Mouse (Mus musculus) kidney, embryonic 16.5 days (tissue): ENCODE results near the gene Skil. TPM values are rescaled to one million over a fixed set of nuclear protein-coding genes. Genes with fewer than 3 reads are reported as not detected.

ENCODE experiments used
- ATAC-seq: fragments of 200-750 bp; cut with Nextera tagmentation; 2 replicates; pipeline ENCODE4 v1.8.0; 2017; ENCODE audit warnings: moderate TSS enrichment; ENCODE audit not compliant: low FRiP score, low TSS enrichment
- H3K27ac ChIP-seq: fragments of 300-500 bp; sonication (generic); 2 replicates; pipeline ENCODE4 v1.5.1; 2014; ENCODE audit warnings: low read length
- H3K27me3 ChIP-seq: fragments of 300-500 bp; sonication (generic); 2 replicates; pipeline ENCODE4 v1.6.1; 2014; ENCODE audit warnings: low read length, control low read depth, mixed read lengths; ENCODE audit not compliant: insufficient read depth
- H3K36me3 ChIP-seq: fragments of 300-500 bp; sonication (generic); 2 replicates; pipeline ENCODE4 v1.6.1; 2014; ENCODE audit warnings: low read length, control low read depth, mixed read lengths; ENCODE audit not compliant: insufficient read depth
- H3K4me1 ChIP-seq: fragments of 300-500 bp; sonication (generic); 2 replicates; pipeline ENCODE4 v1.6.1; 2014; ENCODE audit warnings: low read length, control low read depth, mixed read lengths; ENCODE audit not compliant: insufficient read depth
- H3K4me2 ChIP-seq: fragments of 300-500 bp; sonication (generic); replicated peaks from 2 replicates; pipeline ENCODE4 v1.6.1; 2014; ENCODE audit warnings: low read depth, low read length
- H3K4me3 ChIP-seq: fragments of 300-500 bp; sonication (generic); 2 replicates; pipeline ENCODE4 v1.5.1; 2014; ENCODE audit warnings: mild to moderate bottlenecking, low read length
- H3K9ac ChIP-seq: fragments of 300-500 bp; sonication (generic); replicated peaks from 2 replicates; pipeline ENCODE4 v1.6.1; 2014; ENCODE audit warnings: low read length
- H3K9me3 ChIP-seq: fragments of 300-500 bp; sonication (generic); 2 replicates; pipeline ENCODE4 v1.6.1; 2016; ENCODE audit warnings: low read length, control low read depth
- WGBS: fragments of 180-500 bp; shearing (Covaris S2); extraction: QIAGEN DNeasy Blood & Tissue Kit; methylation state at CpG from one replicate; pipeline ENCODE4 v1.1.7; 2014; 5-methylcytosine and 5-hydroxymethylcytosine counted together
- polyA plus RNA-seq: library from polyadenylated mRNA; unstranded; fragments of >200 nt; fragmentation: Nextera tagmentation; extraction: Ambion mirVana; gene quantifications from 2 replicates; pipeline ENCODE4 v1.2.1, GENCODE M21; 2015

Skil gene
- polyA plus RNA-seq, 1 experiment from 2014 or later: 18.5 TPM

GRCm38 (mm10) chr3:31095491-31096154 is 765 bp downstream of the Skil start:
- Histone ChIP-seq H3K9me3 (no peaks in the 10 kb centered on the region), H3K27ac (peak overlapping the region; percentile 100), H3K4me3 (peak overlapping the region; percentile 100), H3K4me2 (peak overlapping the region; percentile 77), H3K9ac (peak overlapping the region; percentile 95), H3K36me3 (0 out of 2 replicates have a peak, but pooled peaks cover 2% of the 10 kb centered on the region), H3K4me1 (peaks cover 39% of the 10 kb centered on the region), H3K27me3 (no peaks in the 10 kb centered on the region)
- under 1% methylated on average over 32 of the region's 33 CpGs for WGBS
- ATAC-seq: peak; percentile 0; the same call in 1 of the 2 replicates

DNA sequence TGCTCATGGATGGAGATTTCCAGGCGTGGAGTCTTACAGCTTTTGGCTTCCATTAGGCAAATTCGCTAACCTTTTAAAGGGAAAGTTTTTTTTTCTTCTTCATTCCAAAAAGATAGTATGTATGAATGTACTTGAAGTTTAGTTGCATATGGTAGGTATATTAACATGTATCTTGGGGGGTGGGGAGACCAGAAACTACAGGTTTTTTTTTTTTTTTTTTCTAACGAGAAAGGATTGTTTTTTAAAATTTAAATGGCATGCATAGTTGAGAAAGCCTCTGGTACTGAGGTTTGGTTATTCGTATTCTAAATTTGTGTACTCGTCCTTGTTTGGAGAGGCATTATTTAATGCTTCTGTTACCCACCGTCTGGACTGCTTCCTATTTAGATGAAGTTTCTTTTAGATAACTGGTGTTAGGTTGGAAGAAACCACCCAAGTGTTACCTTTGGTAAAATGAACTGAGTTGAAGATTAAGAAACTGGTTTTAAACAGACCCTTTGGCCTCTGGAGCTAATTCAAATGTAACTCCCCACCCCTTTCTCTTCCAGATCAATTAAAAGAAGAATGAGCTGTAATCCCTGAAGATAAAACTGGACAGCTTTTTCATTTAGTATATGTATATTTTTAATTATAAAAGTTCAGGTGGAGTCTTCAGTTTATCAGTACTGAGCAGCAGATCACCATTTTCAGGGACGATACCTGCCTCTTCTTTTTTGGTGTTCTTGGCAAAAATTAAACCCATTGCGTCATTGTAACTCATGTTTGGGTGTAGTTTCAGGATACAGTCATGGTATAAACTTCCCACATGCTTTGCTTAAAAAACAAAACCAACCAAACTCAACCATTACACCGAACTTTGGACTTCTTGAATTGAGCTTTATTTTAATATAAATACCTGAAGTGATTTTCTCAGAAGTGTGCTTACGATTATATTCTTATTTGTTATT is 1.6 kb downstream of the Skil start:
- Histone ChIP-seq H3K27me3 (no peaks in the 10 kb centered on the region), H3K4me2 (peak overlapping the region; percentile 77), H3K9ac (peak overlapping the region; percentile 95), H3K4me3 (peak overlapping the region; percentile 100), H3K4me1 (peaks cover 43% of the 10 kb centered on the region), H3K9me3 (no peaks in the 10 kb centered on the region), H3K27ac (peak overlapping the region; percentile 100), H3K36me3 (0 out of 2 replicates have a peak, but pooled peaks cover 3% of the 10 kb centered on the region)
- 41% methylated on average over 10 of the region's 10 CpGs for WGBS
- ATAC-seq: no peak

DNA sequence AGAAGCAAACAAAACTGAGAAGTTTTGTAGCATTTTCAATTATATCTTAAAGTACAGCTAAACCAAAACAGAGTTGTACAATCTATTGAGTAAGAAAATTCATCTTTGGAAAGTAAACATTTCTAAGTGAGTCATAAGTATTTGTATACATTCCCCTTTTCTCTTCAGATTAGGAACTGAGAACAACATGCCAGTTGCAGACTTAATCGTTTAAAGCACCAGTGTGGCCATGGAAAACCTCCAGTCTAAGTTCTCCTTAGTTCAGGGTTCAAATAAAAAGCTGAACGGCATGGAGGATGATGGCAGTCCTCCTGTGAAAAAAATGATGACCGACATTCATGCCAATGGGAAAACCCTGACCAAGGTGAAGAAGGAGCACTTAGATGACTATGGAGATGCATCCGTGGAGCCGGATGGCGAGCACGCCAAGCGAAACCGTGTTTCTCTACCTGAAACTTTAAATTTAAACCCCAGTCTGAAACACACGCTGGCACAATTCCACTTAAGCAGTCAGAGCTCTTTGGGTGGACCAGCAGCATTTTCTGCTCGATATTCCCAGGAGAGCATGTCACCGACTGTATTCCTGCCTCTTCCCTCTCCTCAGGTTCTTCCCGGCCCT is 2.4 kb downstream of the Skil start:
- H3K4me2 ChIP-seq: 0 out of 2 replicates have a peak overlapping the region, but pooled peaks have one; percentile 26
- no peak overlapping the region for H3K27ac ChIP-seq
- no peak for ATAC-seq
- H3K27me3 ChIP-seq: no peaks in the 10 kb centered on the region
- H3K9me3 ChIP-seq: no peaks in the 10 kb centered on the region
- H3K9ac ChIP-seq: no peak overlapping the region
- H3K36me3 ChIP-seq: 0 out of 2 replicates have a peak, but pooled peaks cover 5% of the 10 kb centered on the region
- WGBS: 79% methylated on average over 13 of the region's 13 CpGs
- H3K4me1 ChIP-seq: peaks cover 43% of the 10 kb centered on the region
- H3K4me3 ChIP-seq: no peak overlapping the region

DNA sequence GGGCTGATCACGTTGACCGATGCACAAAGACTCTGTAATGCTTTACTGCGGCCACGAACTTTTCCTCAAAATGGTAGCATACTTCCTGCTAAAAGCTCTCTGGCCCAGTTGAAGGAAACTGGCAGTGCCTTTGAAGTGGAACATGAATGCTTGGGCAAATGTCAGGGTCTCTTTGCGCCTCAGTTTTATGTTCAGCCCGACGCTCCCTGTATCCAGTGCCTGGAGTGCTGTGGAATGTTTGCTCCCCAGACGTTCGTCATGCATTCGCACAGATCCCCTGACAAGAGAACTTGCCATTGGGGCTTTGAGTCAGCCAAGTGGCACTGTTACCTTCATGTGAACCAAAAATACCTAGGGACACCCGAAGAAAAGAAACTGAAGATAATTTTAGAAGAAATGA is 3.1 kb downstream of the Skil start:
- H3K4me1 ChIP-seq: peaks cover 43% of the 10 kb centered on the region
- 0 out of 2 replicates have a peak, but pooled peaks cover 5% of the 10 kb centered on the region for H3K36me3 ChIP-seq
- H3K4me2 ChIP-seq: peak overlapping the region; percentile 26
- no peak overlapping the region for H3K27ac ChIP-seq
- 39% methylated on average over 11 of the region's 11 CpGs for WGBS
- H3K9ac ChIP-seq: no peak overlapping the region
- no peaks in the 10 kb centered on the region for H3K27me3 ChIP-seq
- H3K4me3 ChIP-seq: 0 out of 2 replicates have a peak overlapping the region, but pooled peaks have one; percentile 0
- no peak for ATAC-seq
- H3K9me3 ChIP-seq: no peaks in the 10 kb centered on the region

- peak overlapping the region; percentile 23; the same call in 1 of the 2 replicates for H3K4me2 ChIP-seq
- 95% methylated on average over 1 of the region's 1 CpGs for WGBS
- ATAC-seq: no peak
Measured at GRCm38 (mm10) chr3:31098556-31098955, 3.7 kb downstream of the Skil start.

GRCm38 (mm10) chr3:31100026-31100425 is 5.2 kb downstream of the Skil start:
- ATAC-seq: no peak
- H3K4me2 ChIP-seq: 0 out of 2 replicates have a peak overlapping the region, but pooled peaks have one; percentile 36
- no peaks in the 10 kb centered on the region for H3K27me3 ChIP-seq
- WGBS: 76% methylated on average over 5 of the region's 5 CpGs
- H3K27ac ChIP-seq: no peak overlapping the region
- no peak overlapping the region for H3K4me3 ChIP-seq
- no peaks in the 10 kb centered on the region for H3K9me3 ChIP-seq
- no peak overlapping the region for H3K9ac ChIP-seq
- peaks cover 45% of the 10 kb centered on the region for H3K4me1 ChIP-seq
- H3K36me3 ChIP-seq: 0 out of 2 replicates have a peak, but pooled peaks cover 5% of the 10 kb centered on the region

More at GRCm38 (mm10) chr3:31098556-31098955, 3.7 kb downstream of the Skil start:
- Histone ChIP-seq H3K27me3 (no peaks in the 10 kb centered on the region), H3K4me3 (no peak overlapping the region), H3K9ac (no peak overlapping the region), H3K4me1 (peaks cover 39% of the 10 kb centered on the region), H3K36me3 (0 out of 2 replicates have a peak, but pooled peaks cover 5% of the 10 kb centered on the region), H3K27ac (no peak overlapping the region), H3K9me3 (no peaks in the 10 kb centered on the region)

- Histone ChIP-seq H3K4me2 (no peak overlapping the region), H3K27ac (no peak overlapping the region), H3K27me3 (no peaks in the 10 kb centered on the region), H3K4me3 (no peak overlapping the region), H3K36me3 (0 out of 2 replicates have a peak, but pooled peaks cover 5% of the 10 kb centered on the region), H3K9me3 (no peaks in the 10 kb centered on the region), H3K9ac (no peak overlapping the region), H3K4me1 (peaks cover 46% of the 10 kb centered on the region)
- WGBS: 93% methylated on average over 3 of the region's 3 CpGs
- ATAC-seq: no peak
Measured at GRCm38 (mm10) chr3:31100802-31101201, 5.9 kb downstream of the Skil start.

- no peak overlapping the region for H3K4me3 ChIP-seq
- no peak overlapping the region for H3K9ac ChIP-seq
- H3K4me2 ChIP-seq: no peak overlapping the region
- WGBS: 52% methylated on average over 6 of the region's 6 CpGs
- 0 out of 2 replicates have a peak, but pooled peaks cover 3% of the 10 kb centered on the region for H3K36me3 ChIP-seq
- peaks cover 16% of the 10 kb centered on the region for H3K4me1 ChIP-seq
- no peaks in the 10 kb centered on the region for H3K27me3 ChIP-seq
- H3K27ac ChIP-seq: no peak overlapping the region
- H3K9me3 ChIP-seq: no peaks in the 10 kb centered on the region
- ATAC-seq: no peak
Measured at GRCm38 (mm10) chr3:31104936-31105335, 10.1 kb downstream of the Skil start.

GRCm38 (mm10) chr3:31106597-31106996 is 11.7 kb downstream of the Skil start:
- ATAC-seq: no peak
- Histone ChIP-seq H3K27me3 (no peaks in the 10 kb centered on the region), H3K27ac (no peak overlapping the region), H3K9ac (no peak overlapping the region), H3K4me1 (0 out of 2 replicates have a peak, but pooled peaks cover 7% of the 10 kb centered on the region), H3K4me2 (no peak overlapping the region), H3K9me3 (no peaks in the 10 kb centered on the region), H3K4me3 (no peak overlapping the region), H3K36me3 (0 out of 2 replicates have a peak, but pooled peaks cover under 1% of the 10 kb centered on the region)
- WGBS: 87% methylated on average over 6 of the region's 6 CpGs
